Mouse (Mus musculus) hindbrain, embryonic 14.5 days (tissue): Measurements from ENCODE around the gene Zfp971. TPM values are rescaled to one million over a fixed set of nuclear protein-coding genes. Genes with fewer than 3 reads are reported as not detected.
"Not testable (repeated sequence)": the region's sequence is repeated elsewhere in the genome, so short reads cannot be mapped to it uniquely, and the experiment has no call there.

Source experiments
- ATAC-seq: fragments of 200-750 bp; cut with Nextera tagmentation; 2 replicates; pipeline ENCODE4 v1.8.0; 2017; ENCODE audit warnings: moderate number of reproducible peaks, mild to moderate bottlenecking, moderate TSS enrichment, moderate library complexity; ENCODE audit not compliant: low FRiP score
- DNase-seq: peaks from one replicate; pipeline ENCODE4 v3.0.0-alpha.2; 2015; ENCODE audit warnings: low spot score
- H3K27ac ChIP-seq: fragments of 300-500 bp; sonication (generic); 2 replicates; pipeline ENCODE4 v1.5.1; 2014; ENCODE audit warnings: mild to moderate bottlenecking, moderate library complexity
- H3K27me3 ChIP-seq: fragments of 300-500 bp; sonication (generic); 2 replicates; pipeline ENCODE4 v1.6.1; 2014; ENCODE audit warnings: mild to moderate bottlenecking, low read length, mixed read lengths; ENCODE audit not compliant: control insufficient read depth, insufficient read depth
- H3K36me3 ChIP-seq: fragments of 300-500 bp; sonication (generic); replicated peaks from 2 replicates; pipeline ENCODE4 v1.6.1; 2014; ENCODE audit not compliant: control insufficient read depth, insufficient read depth
- H3K4me1 ChIP-seq: fragments of 300-500 bp; sonication (generic); replicated peaks from 2 replicates; pipeline ENCODE4 v1.6.1; 2014; ENCODE audit warnings: antibody characterized with exemption, low read length, mixed read lengths; ENCODE audit not compliant: control insufficient read depth, insufficient read depth
- H3K4me2 ChIP-seq: fragments of 300-500 bp; sonication (generic); replicated peaks from 2 replicates; pipeline ENCODE4 v1.6.1; 2014; ENCODE audit warnings: mild to moderate bottlenecking, moderate library complexity
- H3K4me3 ChIP-seq: fragments of 300-500 bp; sonication (generic); replicated peaks from 2 replicates; pipeline ENCODE4 v1.5.1; 2014; ENCODE audit warnings: mild to moderate bottlenecking, low read length
- H3K9ac ChIP-seq: fragments of 300-500 bp; sonication (generic); 2 replicates; pipeline ENCODE4 v1.6.1; 2014
- H3K9me3 ChIP-seq: fragments of 300-500 bp; sonication (generic); 2 replicates; pipeline ENCODE4 v1.6.1; 2016; ENCODE audit warnings: low read length; ENCODE audit not compliant: control insufficient read depth
- WGBS: fragments of 180-500 bp; shearing (Covaris S2); extraction: QIAGEN DNeasy Blood & Tissue Kit; methylation state at CpG from one replicate; pipeline ENCODE4 v1.1.7; 2014; 5-methylcytosine and 5-hydroxymethylcytosine counted together
- polyA plus RNA-seq: library from polyadenylated mRNA; unstranded; fragments of >200 nt; fragmentation: Nextera tagmentation; extraction: Ambion mirVana; gene quantifications from 2 replicates; pipeline ENCODE4 v1.2.1, GENCODE M21; 2014

Gene Zfp971
- polyA plus RNA-seq, result 11.8 and 12.6 TPM in 2 replicates

- Histone ChIP-seq H3K27ac (peak within 1 kb of the TSS; percentile 43; the same call in 1 of the 2 replicates), H3K4me2 (peak within 1 kb of the TSS; percentile 58), H3K4me3 (peak within 1 kb of the TSS; percentile 52), H3K9ac (peak within 1 kb of the TSS; percentile 61)
- H3K27me3 ChIP-seq, ATAC-seq, H3K36me3 ChIP-seq, H3K9me3 ChIP-seq, H3K4me1 ChIP-seq: not testable (repeated sequence)
- DNase-seq, result peak; percentile 23
- WGBS, result under 1% methylated on average over 13 of the region's 15 CpGs
Observed at GRCm38 (mm10) chr2:178023011-178023611, at the start of gene Zfp971. TSS of gene Zfp971 (plus strand) at chr2:178023284.

- not testable (repeated sequence) for H3K4me2 ChIP-seq, DNase-seq, ATAC-seq, H3K27me3 ChIP-seq, H3K4me3 ChIP-seq, H3K4me1 ChIP-seq, H3K36me3 ChIP-seq, H3K9me3 ChIP-seq, H3K27ac ChIP-seq, H3K9ac ChIP-seq
- WGBS, result 76% methylated on average over 7 of the region's 7 CpGs
Observed at GRCm38 (mm10) chr2:177974814-177975213, 48.3 kb upstream of the Zfp971 start.

- H3K9ac ChIP-seq, H3K4me3 ChIP-seq, DNase-seq, H3K4me2 ChIP-seq, H3K36me3 ChIP-seq, H3K4me1 ChIP-seq, H3K9me3 ChIP-seq, H3K27ac ChIP-seq, H3K27me3 ChIP-seq, ATAC-seq: not testable (repeated sequence)
- 83% methylated on average over 3 of the region's 3 CpGs for WGBS
Observed at GRCm38 (mm10) chr2:178019486-178019885, 3.6 kb upstream of the Zfp971 start.

GRCm38 (mm10) chr2:178020773-178021172 lies 2.3 kb upstream of the Zfp971 start:
- H3K27ac ChIP-seq, H3K27me3 ChIP-seq, H3K4me2 ChIP-seq, ATAC-seq, H3K9ac ChIP-seq, DNase-seq, H3K9me3 ChIP-seq, H3K4me1 ChIP-seq, H3K36me3 ChIP-seq, H3K4me3 ChIP-seq: not testable (repeated sequence)
- 94% methylated on average over 8 of the region's 8 CpGs for WGBS

GRCm38 (mm10) chr2:178023861-178024260 lies 777 bp downstream of the Zfp971 start:
- not testable (repeated sequence) for H3K9me3 ChIP-seq, DNase-seq, H3K27ac ChIP-seq, H3K27me3 ChIP-seq, H3K36me3 ChIP-seq, ATAC-seq, H3K4me1 ChIP-seq
- H3K4me2 ChIP-seq, result peak overlapping the region; percentile 58
- WGBS, result 14% methylated on average over 2 of the region's 2 CpGs
- H3K9ac ChIP-seq, result peak overlapping the region; percentile 61
- H3K4me3 ChIP-seq, result peak overlapping the region; percentile 52

GRCm38 (mm10) chr2:178027601-178028000 lies 4.5 kb downstream of the Zfp971 start:
- H3K4me1 ChIP-seq, H3K36me3 ChIP-seq, H3K4me2 ChIP-seq, H3K4me3 ChIP-seq, H3K9me3 ChIP-seq, H3K9ac ChIP-seq, DNase-seq, H3K27ac ChIP-seq, ATAC-seq, H3K27me3 ChIP-seq: not testable (repeated sequence)
- 97% methylated on average over 2 of the region's 3 CpGs for WGBS

DNA sequence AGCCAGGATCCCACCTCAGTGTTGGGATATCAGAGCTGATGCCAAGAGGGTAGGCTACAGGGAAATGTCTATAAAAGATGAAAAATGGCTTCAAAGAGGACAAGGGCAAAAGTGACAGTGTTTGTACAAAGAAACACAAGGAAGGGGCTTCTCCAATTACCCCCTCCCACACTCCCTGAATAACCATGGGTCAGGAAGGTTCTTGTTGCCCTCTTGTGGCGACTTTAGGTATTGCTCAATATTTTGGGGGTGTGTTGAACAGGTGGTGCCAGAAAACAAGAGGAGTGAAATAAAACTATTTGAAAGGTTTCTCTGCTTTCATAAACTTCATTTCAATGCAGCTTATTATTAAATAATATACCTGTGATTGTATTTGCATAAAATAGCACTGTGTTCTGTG lies 35.1 kb downstream of the Zfp971 start:
- H3K27me3 ChIP-seq, result no peaks in the 10 kb centered on the region
- H3K4me1 ChIP-seq, result no peaks in the 10 kb centered on the region
- ATAC-seq, result no peak
- WGBS, result 14% methylated on average over 1 of the region's 1 CpGs
- H3K4me2 ChIP-seq, result no peak overlapping the region
- DNase-seq, result peak; percentile 67
- no peak overlapping the region for H3K27ac ChIP-seq
- H3K9ac ChIP-seq, result no peak overlapping the region
- no peaks in the 10 kb centered on the region for H3K36me3 ChIP-seq
- no peaks in the 10 kb centered on the region for H3K9me3 ChIP-seq
- no peak overlapping the region for H3K4me3 ChIP-seq

DNA sequence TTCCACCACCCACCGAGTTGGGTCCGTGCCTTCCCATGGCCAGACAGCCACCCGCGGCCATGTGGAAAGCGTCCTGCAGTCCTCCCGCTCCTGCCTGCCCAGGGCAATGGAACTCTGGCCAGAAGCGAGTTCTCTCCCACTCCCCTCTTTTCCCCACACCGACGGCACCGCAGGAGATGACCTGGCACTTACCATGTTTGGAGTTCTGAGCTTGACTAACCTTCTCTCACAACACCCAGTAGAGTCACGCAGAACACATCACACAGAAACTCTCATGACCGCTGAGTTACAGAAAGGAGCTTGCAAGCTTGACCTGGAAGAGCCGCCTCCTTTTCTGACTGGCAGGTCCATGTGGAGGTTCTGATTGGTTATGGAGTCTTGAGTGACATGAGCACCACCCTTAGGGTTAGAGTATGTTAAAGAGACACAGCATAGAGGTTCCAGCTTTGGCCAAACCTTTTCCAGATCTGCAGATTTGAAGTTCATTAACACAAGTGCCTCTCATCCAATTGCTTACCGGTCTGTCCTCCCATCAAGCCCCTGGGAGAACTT lies 55.2 kb downstream of the Zfp971 start, which contains the start of gene Zfp931:
Gene Zfp931, minus strand, starts transcription at position 311 of the 552 bp plus-strand sequence.
- H3K36me3 ChIP-seq, H3K4me1 ChIP-seq, DNase-seq, H3K27me3 ChIP-seq, H3K27ac ChIP-seq, H3K9me3 ChIP-seq, ATAC-seq: not testable (repeated sequence)
- H3K4me2 ChIP-seq, result peak within 1 kb of the TSS; percentile 50
- 0% methylated on average over 2 of the region's 14 CpGs for WGBS
- peak within 1 kb of the TSS; percentile 47; the same call in 1 of the 2 replicates for H3K9ac ChIP-seq
- peak within 1 kb of the TSS; percentile 32 for H3K4me3 ChIP-seq
